Mouse (Mus musculus): Measurements from ENCODE around the gene Lcn2. TPM values are rescaled to one million over a fixed set of nuclear protein-coding genes. Genes with fewer than 3 reads are reported as not detected.

Gene Lcn2
- polyA plus RNA-seq, 1 experiment from 2014 or later: 0.25 TPM

DNA sequence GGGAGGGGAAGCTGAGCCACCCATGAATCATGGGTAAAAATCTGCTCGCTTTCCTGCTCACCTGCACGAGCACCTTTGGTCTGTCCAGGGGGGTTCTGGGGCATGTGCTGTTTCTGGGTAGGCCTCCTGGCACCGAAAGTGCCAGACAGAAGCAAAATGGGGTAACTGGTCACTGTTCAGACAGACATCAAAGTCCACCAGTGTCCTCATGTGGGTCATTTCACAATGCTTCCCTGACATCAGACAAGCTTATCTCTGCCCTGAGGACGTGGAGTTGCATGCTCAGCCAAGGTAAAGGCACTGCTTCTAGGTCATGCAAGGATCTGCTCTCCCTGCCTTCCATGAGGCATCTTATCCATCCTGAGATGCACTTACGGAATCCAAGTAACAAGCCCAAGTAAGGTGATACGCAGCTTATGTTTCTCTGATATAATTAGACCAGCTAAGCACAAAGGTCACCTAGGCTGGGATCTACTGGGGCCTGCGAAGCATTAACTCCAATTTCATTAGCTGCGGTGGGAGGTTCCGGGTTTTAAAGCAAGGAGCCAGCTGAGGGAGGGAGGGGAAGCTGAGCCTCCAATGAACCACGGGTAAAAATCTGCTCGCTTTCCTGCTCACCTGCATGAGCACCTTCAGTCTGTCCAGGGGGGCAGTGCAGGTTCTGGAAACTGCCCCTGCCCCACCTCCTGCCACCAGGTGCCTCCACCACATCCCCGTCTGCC, 30.5 kb upstream of the Lcn2 start:
- H3K9me3 ChIP-seq (replicated peaks; ENCODE audit: control insufficient read depth, low read length): no peaks in the 10 kb centered on the region
- no peak overlapping the region for H3K4me2 ChIP-seq (ENCODE audit: low read length)
- WGBS: 92% methylated on average over 12 of the region's 12 CpGs
- no peak overlapping the region for H3K27ac ChIP-seq (ENCODE audit: low read depth, low read length)
- H3K27me3 ChIP-seq (replicated peaks; ENCODE audit: control insufficient read depth, insufficient read depth, low read length): no peaks in the 10 kb centered on the region
- peaks cover 79% of the 10 kb centered on the region for H3K36me3 ChIP-seq (ENCODE audit: control insufficient read depth, insufficient read depth, low read length)
- H3K4me1 ChIP-seq (ENCODE audit: control insufficient read depth, insufficient read depth, low read length): peaks cover 6% of the 10 kb centered on the region
- H3K9ac ChIP-seq (ENCODE audit: low read length): no peak overlapping the region
- ATAC-seq (no peak), DNase-seq (ENCODE audit: low spot score) (no peak)
- H3K4me3 ChIP-seq (ENCODE audit: low read depth, low read length): no peak overlapping the region

DNA sequence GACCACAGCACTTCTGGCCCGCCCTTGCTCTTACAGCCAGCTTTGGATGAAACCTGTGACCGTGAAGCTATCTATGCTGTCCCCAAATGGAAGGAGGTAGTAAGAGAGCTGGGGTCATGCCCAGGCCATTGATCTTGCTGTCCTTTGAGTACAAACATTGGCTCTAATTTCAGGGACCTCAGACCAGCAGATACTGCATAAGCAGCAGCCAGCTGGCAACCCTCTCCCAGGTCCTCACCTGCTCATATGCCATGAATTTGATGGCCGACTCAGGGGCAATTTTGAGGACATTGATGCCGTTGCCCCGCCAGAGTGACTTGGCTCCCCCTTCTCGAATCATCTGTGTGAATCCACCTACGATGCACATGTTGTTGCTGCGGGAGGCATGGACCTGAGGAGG, 29.4 kb upstream of the Lcn2 start:
- Histone ChIP-seq H3K27ac (ENCODE audit: low read depth, low read length) (no peak overlapping the region), H3K27me3 (replicated peaks; ENCODE audit: control insufficient read depth, insufficient read depth, low read length) (no peaks in the 10 kb centered on the region), H3K9ac (ENCODE audit: low read length) (no peak overlapping the region), H3K4me3 (ENCODE audit: low read depth, low read length) (no peak overlapping the region), H3K9me3 (replicated peaks; ENCODE audit: control insufficient read depth, low read length) (no peaks in the 10 kb centered on the region), H3K4me1 (ENCODE audit: control insufficient read depth, insufficient read depth, low read length) (no peaks in the 10 kb centered on the region), H3K36me3 (ENCODE audit: control insufficient read depth, insufficient read depth, low read length) (peaks cover 79% of the 10 kb centered on the region), H3K4me2 (ENCODE audit: low read length) (no peak overlapping the region)
- no peak for DNase-seq (ENCODE audit: low spot score)
- 95% methylated on average over 8 of the region's 8 CpGs for WGBS
- no peak for ATAC-seq

DNA sequence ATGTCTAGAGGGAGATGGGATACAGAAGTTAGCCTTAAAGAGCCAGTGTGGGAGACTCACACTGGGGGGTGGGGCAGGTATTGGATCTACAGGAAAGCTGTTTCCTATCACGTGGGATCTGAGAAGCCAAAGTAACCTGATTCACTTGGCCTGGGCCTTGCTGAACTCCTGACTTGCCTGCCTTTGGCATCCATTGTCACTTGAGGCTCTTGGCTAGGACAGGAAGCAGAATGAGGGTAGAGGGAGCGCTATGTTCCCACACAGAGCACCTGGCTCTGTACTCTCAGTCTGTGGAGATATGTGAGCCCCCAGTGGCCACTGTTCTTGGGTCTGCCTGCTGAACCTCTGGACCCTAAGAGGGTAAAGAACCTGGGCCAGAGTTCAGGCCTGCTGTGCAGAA, 28.5 kb upstream of the Lcn2 start:
- Histone ChIP-seq H3K4me2 (ENCODE audit: low read length) (no peak overlapping the region), H3K36me3 (ENCODE audit: control insufficient read depth, insufficient read depth, low read length) (peaks cover 78% of the 10 kb centered on the region)

DNA sequence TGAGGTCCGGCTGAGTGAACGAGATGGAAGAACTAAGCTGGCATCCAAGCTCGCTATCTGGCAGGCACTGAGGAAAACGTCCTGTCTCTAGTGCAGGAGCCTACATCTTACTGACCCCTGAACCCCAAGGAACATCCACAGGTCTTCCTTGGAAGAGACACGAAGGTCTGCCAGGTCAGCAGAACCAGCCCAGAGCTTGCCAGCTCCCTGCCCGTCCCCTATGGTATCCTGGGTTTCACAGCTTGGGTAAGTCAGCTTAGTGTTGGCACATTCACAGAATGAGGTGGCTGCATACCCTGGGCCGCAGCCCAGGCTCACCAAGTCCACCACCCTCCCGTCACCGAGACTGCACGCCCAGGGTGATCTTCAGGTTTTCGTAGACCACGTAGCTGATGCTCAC, 27.7 kb upstream of the Lcn2 start:
- Histone ChIP-seq H3K4me3 (ENCODE audit: low read depth, low read length) (no peak overlapping the region), H3K36me3 (ENCODE audit: control insufficient read depth, insufficient read depth, low read length) (peaks cover 71% of the 10 kb centered on the region), H3K9me3 (replicated peaks; ENCODE audit: control insufficient read depth, low read length) (no peaks in the 10 kb centered on the region), H3K27me3 (replicated peaks; ENCODE audit: control insufficient read depth, insufficient read depth, low read length) (no peaks in the 10 kb centered on the region), H3K9ac (ENCODE audit: low read length) (no peak overlapping the region), H3K27ac (ENCODE audit: low read depth, low read length) (no peak overlapping the region), H3K4me2 (ENCODE audit: low read length) (no peak overlapping the region), H3K4me1 (ENCODE audit: control insufficient read depth, insufficient read depth, low read length) (no peaks in the 10 kb centered on the region)
- ATAC-seq: no peak
- no peak for DNase-seq (ENCODE audit: low spot score)
- WGBS: 94% methylated on average over 12 of the region's 12 CpGs

More for the DNA sequence above, 28.5 kb upstream of the Lcn2 start:
- no peaks in the 10 kb centered on the region for H3K9me3 ChIP-seq (replicated peaks; ENCODE audit: control insufficient read depth, low read length)
- no peaks in the 10 kb centered on the region for H3K27me3 ChIP-seq (replicated peaks; ENCODE audit: control insufficient read depth, insufficient read depth, low read length)
- WGBS: 93% methylated on average over 2 of the region's 2 CpGs
- H3K27ac ChIP-seq (ENCODE audit: low read depth, low read length): no peak overlapping the region
- no peak overlapping the region for H3K4me3 ChIP-seq (ENCODE audit: low read depth, low read length)
- H3K9ac ChIP-seq (ENCODE audit: low read length): no peak overlapping the region
- DNase-seq (ENCODE audit: low spot score) (no peak), ATAC-seq (no peak)
- H3K4me1 ChIP-seq (ENCODE audit: control insufficient read depth, insufficient read depth, low read length): no peaks in the 10 kb centered on the region

DNA sequence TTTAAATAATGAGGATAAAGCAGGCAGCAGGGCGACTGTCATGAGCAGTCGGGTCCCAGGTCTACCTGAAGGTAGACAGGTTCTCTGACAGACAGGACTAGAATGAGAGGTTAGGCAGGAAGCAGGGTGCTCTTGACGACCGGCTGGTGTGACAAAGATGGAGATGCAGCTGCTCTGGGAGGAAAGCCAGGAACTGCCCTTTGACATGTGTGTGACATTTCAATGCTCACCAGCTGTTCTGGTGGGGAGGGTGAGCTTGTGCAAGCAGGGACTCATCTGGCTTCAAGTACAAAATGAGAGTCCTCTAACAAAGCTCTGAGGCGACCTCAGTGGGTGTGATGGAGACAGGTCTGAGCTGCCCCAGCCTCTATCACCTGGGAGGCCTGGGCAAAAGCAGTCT, 25.9 kb upstream of the Lcn2 start:
- Histone ChIP-seq H3K27ac (ENCODE audit: low read depth, low read length) (no peak overlapping the region), H3K4me3 (ENCODE audit: low read depth, low read length) (no peak overlapping the region), H3K9ac (ENCODE audit: low read length) (no peak overlapping the region), H3K27me3 (replicated peaks; ENCODE audit: control insufficient read depth, insufficient read depth, low read length) (no peaks in the 10 kb centered on the region), H3K4me1 (ENCODE audit: control insufficient read depth, insufficient read depth, low read length) (no peaks in the 10 kb centered on the region), H3K36me3 (ENCODE audit: control insufficient read depth, insufficient read depth, low read length) (peaks cover 52% of the 10 kb centered on the region), H3K4me2 (ENCODE audit: low read length) (no peak overlapping the region), H3K9me3 (replicated peaks; ENCODE audit: control insufficient read depth, low read length) (no peaks in the 10 kb centered on the region)
- no peak for ATAC-seq
- 74% methylated on average over 5 of the region's 5 CpGs for WGBS
- no peak for DNase-seq (ENCODE audit: low spot score)

DNA sequence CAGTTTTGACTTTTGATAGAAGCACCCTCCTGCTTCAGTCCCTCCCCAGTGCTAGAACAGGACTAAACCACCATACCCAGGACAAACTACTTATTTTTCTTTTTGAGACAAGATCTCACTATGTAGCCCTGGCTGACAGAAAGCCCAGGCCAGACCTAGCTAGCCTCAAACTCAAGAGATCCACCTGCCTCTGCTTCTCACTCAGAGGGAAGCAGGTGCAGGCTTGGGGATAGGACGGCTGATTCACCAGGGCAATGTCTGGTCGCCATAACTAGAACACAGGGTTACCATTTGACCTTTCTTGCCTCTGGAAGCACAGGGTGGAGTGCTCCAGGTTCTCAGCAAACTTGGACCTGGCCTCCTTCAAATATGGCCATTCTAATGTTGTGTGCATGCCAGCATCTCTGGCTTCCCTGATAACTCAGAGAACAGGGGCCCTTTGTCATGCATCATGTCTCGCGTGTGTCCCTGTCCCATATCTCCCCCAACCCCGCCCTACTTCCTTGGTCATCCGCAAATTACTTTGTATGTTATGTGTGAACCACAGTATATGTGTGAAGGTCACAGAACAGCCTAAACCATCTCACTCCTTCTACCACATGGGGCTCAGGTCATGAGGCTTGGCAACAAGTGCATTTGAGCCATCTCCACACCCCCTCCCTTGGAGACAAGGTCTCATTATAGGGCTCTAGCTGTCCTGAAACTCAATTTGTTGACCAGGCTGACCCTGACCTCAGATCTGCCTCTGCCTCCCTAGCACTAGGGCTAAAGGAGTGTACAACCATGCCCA, 24.9 kb upstream of the Lcn2 start:
- Histone ChIP-seq H3K9ac (ENCODE audit: low read length) (no peak overlapping the region), H3K4me1 (ENCODE audit: control insufficient read depth, insufficient read depth, low read length) (no peaks in the 10 kb centered on the region), H3K27ac (ENCODE audit: low read depth, low read length) (no peak overlapping the region), H3K4me3 (ENCODE audit: low read depth, low read length) (no peak overlapping the region), H3K27me3 (replicated peaks; ENCODE audit: control insufficient read depth, insufficient read depth, low read length) (no peaks in the 10 kb centered on the region), H3K4me2 (ENCODE audit: low read length) (no peak overlapping the region), H3K9me3 (replicated peaks; ENCODE audit: control insufficient read depth, low read length) (no peaks in the 10 kb centered on the region), H3K36me3 (ENCODE audit: control insufficient read depth, insufficient read depth, low read length) (peaks cover 43% of the 10 kb centered on the region)
- ATAC-seq (no peak), DNase-seq (ENCODE audit: low spot score) (no peak)
- WGBS: 92% methylated on average over 6 of the region's 6 CpGs

DNA sequence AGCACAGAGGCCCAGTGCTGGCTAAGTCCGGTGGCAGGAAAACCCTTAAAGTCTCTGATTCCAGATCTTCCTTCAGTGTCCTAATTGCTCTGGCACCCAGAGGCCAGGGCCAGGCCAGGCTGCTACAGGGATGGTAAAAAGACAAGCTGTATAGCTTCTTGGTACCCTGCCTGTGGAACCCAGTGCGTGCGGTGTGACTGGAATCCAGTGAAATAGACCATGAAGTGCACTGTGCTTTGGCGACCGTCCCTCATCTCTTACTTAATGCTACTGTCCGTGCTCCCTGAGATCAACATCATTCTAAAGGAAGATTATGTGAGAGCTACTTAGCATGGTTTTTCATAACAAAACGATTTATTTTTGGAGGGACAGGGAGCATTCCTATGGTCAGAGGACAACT, 23.4 kb upstream of the Lcn2 start:
- DNase-seq (ENCODE audit: low spot score): no peak
- peaks cover 28% of the 10 kb centered on the region for H3K36me3 ChIP-seq (ENCODE audit: control insufficient read depth, insufficient read depth, low read length)

DNA sequence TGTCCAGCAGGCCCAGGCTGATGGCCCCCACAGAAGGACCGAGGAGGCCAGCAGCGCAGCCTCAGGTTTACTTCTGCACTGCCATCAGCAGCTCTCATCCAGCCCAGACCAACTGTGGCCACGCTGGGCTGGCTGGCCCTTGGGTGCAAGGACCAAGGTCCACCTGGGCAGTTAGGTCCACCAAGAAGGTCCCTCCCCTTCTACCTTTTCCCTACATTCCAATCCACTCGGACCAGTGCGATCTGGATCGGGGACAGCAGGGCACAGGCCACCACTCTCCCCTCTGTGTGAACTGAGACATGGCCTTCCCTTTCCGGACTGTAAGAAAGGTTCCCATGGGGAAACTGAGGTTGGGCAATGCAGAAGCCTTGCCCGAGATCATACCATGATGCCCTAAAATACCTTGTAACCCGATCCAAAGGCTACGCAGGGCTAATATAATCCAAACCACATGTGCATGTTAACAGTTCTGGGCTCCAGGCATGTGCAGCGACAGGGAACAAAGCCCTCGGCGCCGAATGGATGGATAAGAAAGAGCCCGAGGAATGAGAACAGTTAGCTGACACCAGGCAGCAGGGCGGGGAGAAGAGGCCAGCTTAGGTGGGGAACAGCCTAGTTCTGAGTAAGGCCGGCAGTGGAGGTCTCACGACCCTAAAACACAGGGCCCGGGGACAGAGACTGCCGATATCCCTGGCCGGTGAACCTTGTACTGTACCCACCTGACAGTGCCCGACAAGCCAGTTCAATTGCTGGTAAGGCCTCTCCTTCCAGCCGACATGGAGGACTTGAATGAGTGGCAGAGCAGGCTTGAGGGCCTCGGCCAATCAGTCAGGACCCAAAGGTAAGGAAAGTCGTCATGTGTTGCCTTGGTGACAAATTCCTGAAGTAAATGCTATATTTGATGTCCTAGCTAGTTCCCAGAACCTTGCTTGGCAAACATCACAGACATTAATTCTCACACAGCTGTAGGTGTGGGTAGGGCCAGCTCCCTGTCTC, 20.7 kb upstream of the Lcn2 start:
- DNase-seq (ENCODE audit: low spot score) (no peak), ATAC-seq (no peak)
- no peak overlapping the region for H3K9ac ChIP-seq (ENCODE audit: low read length)
- no peak overlapping the region for H3K4me3 ChIP-seq (ENCODE audit: low read depth, low read length)
- H3K27ac ChIP-seq (ENCODE audit: low read depth, low read length): no peak overlapping the region
- H3K9me3 ChIP-seq (replicated peaks; ENCODE audit: control insufficient read depth, low read length): no peaks in the 10 kb centered on the region
- H3K27me3 ChIP-seq (replicated peaks; ENCODE audit: control insufficient read depth, insufficient read depth, low read length): no peaks in the 10 kb centered on the region
- peaks cover under 1% of the 10 kb centered on the region; the same call in 1 of the 2 replicates for H3K36me3 ChIP-seq (ENCODE audit: control insufficient read depth, insufficient read depth, low read length)
- no peak overlapping the region for H3K4me2 ChIP-seq (ENCODE audit: low read length)
- WGBS: 73% methylated on average over 25 of the region's 25 CpGs
- H3K4me1 ChIP-seq (ENCODE audit: control insufficient read depth, insufficient read depth, low read length): no peaks in the 10 kb centered on the region

More for the DNA sequence above, 23.4 kb upstream of the Lcn2 start:
- Histone ChIP-seq H3K4me3 (ENCODE audit: low read depth, low read length) (no peak overlapping the region), H3K9me3 (replicated peaks; ENCODE audit: control insufficient read depth, low read length) (no peaks in the 10 kb centered on the region), H3K27me3 (replicated peaks; ENCODE audit: control insufficient read depth, insufficient read depth, low read length) (no peaks in the 10 kb centered on the region), H3K4me2 (ENCODE audit: low read length) (no peak overlapping the region), H3K9ac (ENCODE audit: low read length) (no peak overlapping the region), H3K4me1 (ENCODE audit: control insufficient read depth, insufficient read depth, low read length) (no peaks in the 10 kb centered on the region), H3K27ac (ENCODE audit: low read depth, low read length) (no peak overlapping the region)
- no peak for ATAC-seq
- 87% methylated on average over 7 of the region's 7 CpGs for WGBS
